Mouse (Mus musculus) hindbrain, embryonic 10.5 days (tissue): ENCODE measurements around the gene Nup50. TPM values are rescaled to one million over a fixed set of nuclear protein-coding genes. Genes with fewer than 3 reads are reported as not detected.
A peak's percentile ranks its signal among the peaks of the same experiment; 100 is the strongest.

Experiments
- DNase-seq: peaks from one replicate; pipeline ENCODE4 v3.0.0-alpha.2; 2017; ENCODE audit warnings: low spot score
- H3K27ac ChIP-seq: fragments of 300-500 bp; sonication (generic); 2 replicates; pipeline ENCODE4 v1.5.1; 2016; ENCODE audit warnings: mild to moderate bottlenecking, moderate library complexity
- H3K27me3 ChIP-seq: fragments of 300-500 bp; sonication (generic); 2 replicates; pipeline ENCODE4 v1.6.1; 2016; ENCODE audit warnings: mild to moderate bottlenecking; ENCODE audit not compliant: poor library complexity, insufficient read depth, severe bottlenecking
- H3K36me3 ChIP-seq: fragments of 300-500 bp; sonication (generic); 2 replicates; pipeline ENCODE4 v1.6.1; 2016; ENCODE audit warnings: mild to moderate bottlenecking, moderate library complexity
- H3K4me1 ChIP-seq: fragments of 300-500 bp; sonication (generic); replicated peaks from 2 replicates; pipeline ENCODE4 v1.6.1; 2016; ENCODE audit warnings: mild to moderate bottlenecking
- H3K4me3 ChIP-seq: fragments of 300-500 bp; sonication (generic); 2 replicates; pipeline ENCODE4 v1.5.1; 2016; ENCODE audit warnings: mild to moderate bottlenecking, moderate library complexity
- H3K9me3 ChIP-seq: fragments of 300-500 bp; sonication (generic); 2 replicates; pipeline ENCODE4 v1.6.1; 2016; ENCODE audit warnings: mild to moderate bottlenecking, moderate library complexity
- WGBS: fragments of 180-500 bp; shearing (Covaris S2); methylation state at CpG from one replicate; pipeline ENCODE4 v1.1.7; 2016; 5-methylcytosine and 5-hydroxymethylcytosine counted together
- polyA plus RNA-seq: library from polyadenylated mRNA; unstranded; fragments of >200 nt; fragmentation: Nextera tagmentation; extraction: Ambion mirVana; gene quantifications from 2 replicates; pipeline ENCODE4 v1.2.1, GENCODE M21; 2016

The Nup50 gene
- polyA plus RNA-seq, 1 experiment from 2014 or later = 62.0 TPM

GRCm38 (mm10) chr15:84959891-84960290 is 36.7 kb downstream of the Nup50 start:
- H3K27ac ChIP-seq = no peak overlapping the region
- no peaks in the 10 kb centered on the region for H3K27me3 ChIP-seq
- H3K9me3 ChIP-seq = no peaks in the 10 kb centered on the region
- no peak for DNase-seq
- H3K4me3 ChIP-seq = no peak overlapping the region
- 89% methylated on average over 6 of the region's 6 CpGs for WGBS
- H3K36me3 ChIP-seq = peaks cover 54% of the 10 kb centered on the region
- H3K4me1 ChIP-seq = peaks cover 24% of the 10 kb centered on the region

- Histone ChIP-seq H3K36me3 (peaks cover 46% of the 10 kb centered on the region), H3K4me3 (no peak overlapping the region), H3K27ac (0 out of 2 replicates have a peak overlapping the region, but pooled peaks have one; percentile 45), H3K9me3 (no peaks in the 10 kb centered on the region), H3K4me1 (peaks cover 24% of the 10 kb centered on the region), H3K27me3 (no peaks in the 10 kb centered on the region)
- WGBS = 26% methylated on average over 8 of the region's 8 CpGs
- no peak for DNase-seq
These were observed 37.5 kb downstream of the Nup50 start for GRCm38 (mm10) chr15:84960692-84961091.

- Histone ChIP-seq H3K9me3 (no peaks in the 10 kb centered on the region), H3K4me1 (peaks cover 26% of the 10 kb centered on the region), H3K27me3 (no peaks in the 10 kb centered on the region), H3K36me3 (peaks cover 29% of the 10 kb centered on the region), H3K27ac (no peak overlapping the region), H3K4me3 (no peak overlapping the region)
- WGBS = 92% methylated on average over 2 of the region's 2 CpGs
- DNase-seq = no peak
These were observed 39.3 kb downstream of the Nup50 start for GRCm38 (mm10) chr15:84962518-84962917.

- Histone ChIP-seq H3K4me1 (peaks cover 11% of the 10 kb centered on the region), H3K9me3 (no peaks in the 10 kb centered on the region), H3K36me3 (peaks cover 13% of the 10 kb centered on the region), H3K4me3 (no peak overlapping the region), H3K27ac (no peak overlapping the region), H3K27me3 (no peaks in the 10 kb centered on the region)
- WGBS = 78% methylated on average over 5 of the region's 5 CpGs
- no peak for DNase-seq
These were observed 41.6 kb downstream of the Nup50 start for GRCm38 (mm10) chr15:84964771-84965170.

- H3K27ac ChIP-seq = no peak overlapping the region
- H3K36me3 ChIP-seq = peaks cover 16% of the 10 kb centered on the region
- no peaks in the 10 kb centered on the region for H3K27me3 ChIP-seq
- no peak overlapping the region for H3K4me3 ChIP-seq
- WGBS = 64% methylated on average over 7 of the region's 7 CpGs
- peak; percentile 58 for DNase-seq
- H3K4me1 ChIP-seq = peaks cover 5% of the 10 kb centered on the region
- H3K9me3 ChIP-seq = no peaks in the 10 kb centered on the region
These were observed 42.6 kb downstream of the Nup50 start for GRCm38 (mm10) chr15:84965575-84966360.

- H3K4me1 ChIP-seq = peaks cover 12% of the 10 kb centered on the region
- DNase-seq = no peak
- H3K27me3 ChIP-seq = no peaks in the 10 kb centered on the region
- no peak overlapping the region for H3K4me3 ChIP-seq
- 91% methylated on average over 4 of the region's 4 CpGs for WGBS
- peaks cover 20% of the 10 kb centered on the region for H3K36me3 ChIP-seq
- H3K27ac ChIP-seq = no peak overlapping the region
- no peaks in the 10 kb centered on the region for H3K9me3 ChIP-seq
These were observed 45.3 kb downstream of the Nup50 start for GRCm38 (mm10) chr15:84968534-84968933.

GRCm38 (mm10) chr15:84972860-84973543 is 49.8 kb downstream of the Nup50 start:
- Histone ChIP-seq H3K4me3 (peak overlapping the region; percentile 4; the same call in 1 of the 2 replicates), H3K4me1 (peaks cover 53% of the 10 kb centered on the region), H3K27ac (peak overlapping the region; percentile 68), H3K27me3 (no peaks in the 10 kb centered on the region), H3K9me3 (no peaks in the 10 kb centered on the region), H3K36me3 (peaks cover 24% of the 10 kb centered on the region)
- 53% methylated on average over 8 of the region's 8 CpGs for whole genome bisulfite sequencing
- DNase-seq = peak; percentile 38

- Histone ChIP-seq H3K36me3 (peaks cover 29% of the 10 kb centered on the region), H3K9me3 (no peaks in the 10 kb centered on the region), H3K4me3 (peak overlapping the region; percentile 4; the same call in 1 of the 2 replicates), H3K4me1 (peaks cover 53% of the 10 kb centered on the region), H3K27me3 (no peaks in the 10 kb centered on the region), H3K27ac (peak overlapping the region; percentile 68)
- no peak for DNase-seq
- WGBS = 19% methylated on average over 3 of the region's 3 CpGs
These were observed 50.3 kb downstream of the Nup50 start for GRCm38 (mm10) chr15:84973544-84973871.

GRCm38 (mm10) chr15:84975729-84976128 is 52.5 kb downstream of the Nup50 start:
- no peaks in the 10 kb centered on the region for H3K27me3 ChIP-seq
- no peak overlapping the region for H3K4me3 ChIP-seq
- DNase-seq = no peak
- H3K27ac ChIP-seq = peak overlapping the region; percentile 60
- H3K4me1 ChIP-seq = peaks cover 58% of the 10 kb centered on the region
- H3K36me3 ChIP-seq = peaks cover 22% of the 10 kb centered on the region
- WGBS = 38% methylated on average over 4 of the region's 4 CpGs
- H3K9me3 ChIP-seq = no peaks in the 10 kb centered on the region

- DNase-seq = no peak
- H3K4me3 ChIP-seq = no peak overlapping the region
- no peaks in the 10 kb centered on the region for H3K9me3 ChIP-seq
- no peak overlapping the region for H3K27ac ChIP-seq
- H3K36me3 ChIP-seq = peaks cover 26% of the 10 kb centered on the region
- H3K27me3 ChIP-seq = no peaks in the 10 kb centered on the region
- WGBS = 92% methylated on average over 9 of the region's 9 CpGs
- peaks cover 48% of the 10 kb centered on the region for H3K4me1 ChIP-seq
These were observed 58.5 kb downstream of the Nup50 start for GRCm38 (mm10) chr15:84981609-84982313.

GRCm38 (mm10) chr15:84982888-84983287 is 59.7 kb downstream of the Nup50 start:
- H3K36me3 ChIP-seq = peaks cover 23% of the 10 kb centered on the region
- H3K4me1 ChIP-seq = peaks cover 42% of the 10 kb centered on the region
- no peaks in the 10 kb centered on the region for H3K27me3 ChIP-seq
- no peaks in the 10 kb centered on the region for H3K9me3 ChIP-seq
- no peak overlapping the region for H3K4me3 ChIP-seq
- no peak for DNase-seq
- 85% methylated on average over 3 of the region's 3 CpGs for WGBS
- H3K27ac ChIP-seq = no peak overlapping the region

- Histone ChIP-seq H3K4me3 (no peak overlapping the region), H3K9me3 (no peaks in the 10 kb centered on the region), H3K36me3 (peaks cover 17% of the 10 kb centered on the region; the same call in 1 of the 2 replicates), H3K27me3 (0 out of 2 replicates have a peak, but pooled peaks cover under 1% of the 10 kb centered on the region), H3K4me1 (peaks cover 49% of the 10 kb centered on the region), H3K27ac (no peak overlapping the region)
- no peak for DNase-seq
- WGBS = 88% methylated on average over 7 of the region's 7 CpGs
These were observed 60.5 kb downstream of the Nup50 start for GRCm38 (mm10) chr15:84983721-84984120.
